Mouse (Mus musculus) lung, embryonic 15.5 days (tissue): Measurements from ENCODE around the gene A930018P22Rik. TPM values are rescaled to one million over a fixed set of nuclear protein-coding genes. Genes with fewer than 3 reads are reported as not detected.

Source experiments
- ATAC-seq: fragments of 200-750 bp; cut with Nextera tagmentation; 2 replicates; pipeline ENCODE4 v1.8.0; 2017; ENCODE audit warnings: moderate number of reproducible peaks, borderline replicate concordance; ENCODE audit not compliant: low FRiP score, low TSS enrichment; ENCODE audit errors: extremely low read depth
- H3K27ac ChIP-seq: fragments of 300-500 bp; sonication (generic); 2 replicates; pipeline ENCODE4 v1.5.1; 2015; ENCODE audit warnings: moderate library complexity, mild to moderate bottlenecking, inconsistent platforms
- H3K27me3 ChIP-seq: fragments of 300-500 bp; sonication (generic); 2 replicates; pipeline ENCODE4 v1.6.1; 2015; ENCODE audit warnings: inconsistent platforms
- H3K36me3 ChIP-seq: fragments of 300-500 bp; sonication (generic); 2 replicates; pipeline ENCODE4 v1.6.1; 2015; ENCODE audit warnings: inconsistent platforms
- H3K4me1 ChIP-seq: fragments of 300-500 bp; sonication (generic); 2 replicates; pipeline ENCODE4 v1.6.1; 2015; ENCODE audit warnings: inconsistent platforms
- H3K4me2 ChIP-seq: fragments of 300-500 bp; sonication (generic); 2 replicates; pipeline ENCODE4 v1.6.1; 2015; ENCODE audit warnings: inconsistent platforms, mild to moderate bottlenecking, moderate library complexity
- H3K4me3 ChIP-seq: fragments of 300-500 bp; sonication (generic); 2 replicates; pipeline ENCODE4 v1.5.1; 2015; ENCODE audit warnings: mild to moderate bottlenecking, inconsistent platforms
- H3K9ac ChIP-seq: fragments of 300-500 bp; sonication (generic); 2 replicates; pipeline ENCODE4 v1.6.1; 2015; ENCODE audit warnings: inconsistent platforms
- H3K9me3 ChIP-seq: fragments of 300-500 bp; sonication (generic); 2 replicates; pipeline ENCODE4 v1.6.1; 2016; ENCODE audit warnings: inconsistent platforms
- WGBS: fragments of 180-500 bp; shearing (Covaris S2); methylation state at CpG from one replicate; pipeline ENCODE4 v1.1.7; 2015; 5-methylcytosine and 5-hydroxymethylcytosine counted together
- polyA plus RNA-seq: library from polyadenylated mRNA; unstranded; fragments of >200 nt; fragmentation: Nextera tagmentation; extraction: Ambion mirVana; gene quantifications from 2 replicates; pipeline ENCODE4 v1.2.1, GENCODE M21; 2015

Gene A930018P22Rik
- polyA plus RNA-seq, 1 experiment from 2014 or later: not detected

DNA sequence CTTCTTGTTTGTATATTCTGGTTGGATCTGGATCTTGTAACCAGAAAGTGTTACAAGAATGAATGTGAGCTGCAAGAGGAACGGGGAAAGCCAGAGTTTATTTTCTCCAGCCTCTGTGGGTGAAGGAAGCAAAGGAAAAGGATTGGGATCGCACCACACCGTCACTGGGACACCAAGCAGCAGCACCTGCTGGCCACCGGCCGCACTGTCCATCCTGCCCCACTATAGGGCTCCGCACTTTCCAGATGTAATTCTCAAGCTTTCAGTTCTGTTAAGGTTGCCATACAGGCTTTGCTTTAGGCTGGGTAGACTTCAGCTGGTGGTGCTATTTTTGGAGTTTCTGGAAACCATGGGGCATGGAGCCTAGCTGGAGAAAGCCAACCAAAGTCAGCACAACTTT is 2.3 kb upstream of the A930018P22Rik start:
- peaks cover 17% of the 10 kb centered on the region for H3K4me1 ChIP-seq
- H3K36me3 ChIP-seq: no peaks in the 10 kb centered on the region
- no peak overlapping the region for H3K27ac ChIP-seq
- no peak overlapping the region for H3K9ac ChIP-seq
- H3K9me3 ChIP-seq: no peaks in the 10 kb centered on the region
- H3K4me3 ChIP-seq: no peak overlapping the region
- H3K4me2 ChIP-seq: no peak overlapping the region
- no peak for ATAC-seq
- peaks cover 11% of the 10 kb centered on the region for H3K27me3 ChIP-seq
- 43% methylated on average over 6 of the region's 6 CpGs for WGBS

GRCm38 (mm10) chr2:104121681-104122504 is 676 bp upstream of the A930018P22Rik start:
- ATAC-seq: no peak
- peaks cover 22% of the 10 kb centered on the region for H3K27me3 ChIP-seq
- peaks cover 17% of the 10 kb centered on the region for H3K4me1 ChIP-seq
- no peaks in the 10 kb centered on the region for H3K36me3 ChIP-seq
- WGBS: 66% methylated on average over 8 of the region's 8 CpGs
- no peak overlapping the region for H3K9ac ChIP-seq
- peak overlapping the region; percentile 93 for H3K4me2 ChIP-seq
- peak overlapping the region; percentile 39; the same call in 1 of the 2 replicates for H3K27ac ChIP-seq
- H3K4me3 ChIP-seq: peak overlapping the region; percentile 63
- H3K9me3 ChIP-seq: no peaks in the 10 kb centered on the region

- no peak overlapping the region for H3K27ac ChIP-seq
- 37% methylated on average over 3 of the region's 3 CpGs for WGBS
Observed at GRCm38 (mm10) chr2:104123540-104123939, 971 bp downstream of the A930018P22Rik start.

DNA sequence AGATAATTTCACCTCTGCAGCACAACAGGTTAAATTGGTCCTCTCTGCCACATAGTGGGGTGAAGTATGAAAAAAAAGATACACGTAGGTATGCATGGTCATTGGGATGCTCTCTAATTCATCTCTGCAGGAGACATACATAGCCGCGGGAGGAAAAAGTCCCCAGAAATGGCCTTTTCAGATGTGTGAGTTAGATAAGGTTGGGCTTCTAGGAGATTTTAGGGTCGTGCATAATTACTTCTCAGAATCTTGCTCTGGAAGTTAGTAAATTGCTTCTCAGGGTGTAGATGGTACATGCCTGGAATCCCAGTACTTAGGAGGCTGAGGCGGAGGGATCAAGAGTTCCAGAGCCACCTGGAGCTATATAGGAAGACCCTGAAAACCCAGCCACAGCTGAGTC is 1.5 kb downstream of the A930018P22Rik start:
- 69% methylated on average over 5 of the region's 5 CpGs for WGBS
- Histone ChIP-seq H3K27ac (no peak overlapping the region), H3K4me1 (peaks cover 17% of the 10 kb centered on the region), H3K36me3 (no peaks in the 10 kb centered on the region), H3K4me3 (no peak overlapping the region), H3K9ac (no peak overlapping the region), H3K4me2 (no peak overlapping the region), H3K9me3 (no peaks in the 10 kb centered on the region), H3K27me3 (peaks cover 22% of the 10 kb centered on the region)
- no peak for ATAC-seq

More at GRCm38 (mm10) chr2:104123540-104123939, 971 bp downstream of the A930018P22Rik start:
- Histone ChIP-seq H3K4me2 (peak overlapping the region; percentile 93), H3K4me1 (peaks cover 17% of the 10 kb centered on the region), H3K36me3 (no peaks in the 10 kb centered on the region), H3K27me3 (peaks cover 22% of the 10 kb centered on the region), H3K4me3 (peak overlapping the region; percentile 63), H3K9me3 (no peaks in the 10 kb centered on the region), H3K9ac (no peak overlapping the region)
- ATAC-seq: no peak

DNA sequence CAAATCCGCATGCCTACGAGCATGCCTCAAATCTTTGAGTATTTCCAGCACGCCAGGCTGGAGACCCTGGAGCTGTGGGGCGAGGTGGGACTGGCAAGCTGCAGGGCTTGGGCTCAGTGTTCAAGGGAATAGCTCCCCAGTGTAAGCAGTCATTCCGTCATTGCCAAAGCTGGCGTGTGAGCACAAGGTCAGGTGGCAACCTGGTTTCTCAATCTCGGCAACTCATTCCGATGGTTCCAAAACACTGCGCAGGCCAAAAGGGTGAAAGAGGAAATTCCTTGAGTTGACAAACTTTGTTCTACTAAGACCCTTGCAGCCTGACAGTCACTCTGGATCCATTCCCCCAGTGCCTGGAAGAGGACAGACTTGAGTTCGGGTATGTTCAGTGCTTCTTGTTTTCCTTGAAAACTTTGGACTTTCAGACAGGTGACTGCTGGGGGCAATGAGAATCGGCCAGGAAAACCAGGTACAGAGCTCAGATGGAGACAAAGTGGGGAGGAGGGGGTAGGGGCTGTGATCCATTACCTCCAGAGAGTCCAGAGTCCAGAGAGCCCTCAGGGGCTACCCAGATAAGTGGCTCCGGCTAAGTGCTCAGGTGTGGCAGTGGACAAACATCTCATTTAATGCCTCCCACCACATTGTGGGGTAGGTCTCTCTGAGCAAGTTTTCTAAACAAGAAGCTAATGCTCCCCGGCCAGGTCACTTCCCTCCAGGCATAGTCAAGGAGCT is 6.4 kb downstream of the A930018P22Rik start:
- WGBS: 69% methylated on average over 13 of the region's 13 CpGs

GRCm38 (mm10) chr2:104130165-104130564 is 7.6 kb downstream of the A930018P22Rik start:
- Histone ChIP-seq H3K4me2 (no peak overlapping the region), H3K27me3 (peaks cover 11% of the 10 kb centered on the region; the same call in 1 of the 2 replicates), H3K36me3 (no peaks in the 10 kb centered on the region), H3K9me3 (no peaks in the 10 kb centered on the region), H3K4me3 (no peak overlapping the region), H3K9ac (no peak overlapping the region), H3K27ac (no peak overlapping the region), H3K4me1 (no peaks in the 10 kb centered on the region)
- 53% methylated on average over 6 of the region's 6 CpGs for WGBS
- ATAC-seq: no peak

More for the DNA sequence above, 6.4 kb downstream of the A930018P22Rik start:
- H3K27me3 ChIP-seq: peaks cover 18% of the 10 kb centered on the region
- H3K27ac ChIP-seq: no peak overlapping the region
- no peak overlapping the region for H3K9ac ChIP-seq
- H3K36me3 ChIP-seq: no peaks in the 10 kb centered on the region
- no peaks in the 10 kb centered on the region for H3K9me3 ChIP-seq
- H3K4me1 ChIP-seq: 0 out of 2 replicates have a peak, but pooled peaks cover 5% of the 10 kb centered on the region
- H3K4me3 ChIP-seq: no peak overlapping the region
- ATAC-seq: no peak
- H3K4me2 ChIP-seq: no peak overlapping the region

DNA sequence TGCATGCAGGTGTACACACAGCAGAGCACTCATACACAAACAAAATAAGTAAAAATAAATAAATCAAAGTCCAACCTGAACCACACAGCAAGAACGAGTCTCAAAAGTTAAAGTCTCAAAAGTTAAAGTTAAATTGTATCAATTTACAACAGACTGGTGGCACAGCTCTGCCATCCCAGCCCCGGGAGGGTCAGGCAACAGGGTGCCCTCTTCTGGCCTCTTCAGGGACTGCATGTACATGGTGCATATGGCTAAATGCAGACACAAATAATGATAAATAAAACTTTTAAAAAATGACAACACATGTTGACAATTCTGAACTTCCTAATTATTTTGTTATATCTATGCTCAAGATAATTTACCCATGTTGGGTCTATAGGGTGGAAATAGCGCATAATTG is 8.4 kb downstream of the A930018P22Rik start:
- no peak overlapping the region for H3K9ac ChIP-seq
- H3K27ac ChIP-seq: no peak overlapping the region
- no peaks in the 10 kb centered on the region for H3K4me1 ChIP-seq
- 60% methylated on average over 3 of the region's 3 CpGs for WGBS
- no peaks in the 10 kb centered on the region for H3K9me3 ChIP-seq
- no peak for ATAC-seq
- H3K4me2 ChIP-seq: no peak overlapping the region
- no peak overlapping the region for H3K4me3 ChIP-seq
- no peaks in the 10 kb centered on the region for H3K36me3 ChIP-seq
- 0 out of 2 replicates have a peak, but pooled peaks cover 5% of the 10 kb centered on the region for H3K27me3 ChIP-seq

DNA sequence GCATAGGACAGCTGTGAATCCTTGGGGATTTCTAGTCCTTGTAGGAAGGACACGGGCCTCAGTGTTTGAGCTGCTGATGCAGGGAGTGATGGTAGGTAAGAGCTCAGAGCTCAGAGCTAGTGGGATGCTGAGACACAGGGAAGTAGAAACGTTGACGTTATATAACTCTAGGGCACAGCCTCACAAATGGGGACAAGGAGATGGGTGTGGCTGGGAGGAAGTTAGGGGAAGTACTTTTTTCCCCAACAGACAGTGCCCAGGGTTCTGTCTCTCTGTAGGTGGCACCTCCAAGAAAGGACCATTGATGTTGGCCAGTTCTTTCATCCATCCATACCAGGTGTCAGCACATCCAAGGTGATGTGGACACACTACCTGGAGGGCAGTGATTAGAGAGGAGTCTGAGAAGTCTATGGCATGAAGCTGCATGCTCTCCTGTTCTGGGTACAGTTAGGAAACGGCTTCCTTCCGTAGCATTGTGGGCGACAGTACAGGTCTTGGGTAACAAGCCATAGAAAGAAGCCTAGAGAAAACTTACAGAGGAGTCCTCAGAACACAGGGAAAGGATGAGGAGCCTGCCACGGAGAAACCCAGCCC is 9.8 kb downstream of the A930018P22Rik start:
- H3K4me1 ChIP-seq: no peaks in the 10 kb centered on the region
- 72% methylated on average over 7 of the region's 7 CpGs for WGBS
- H3K27ac ChIP-seq: no peak overlapping the region
- H3K36me3 ChIP-seq: no peaks in the 10 kb centered on the region
- H3K4me2 ChIP-seq: no peak overlapping the region
- H3K27me3 ChIP-seq: no peaks in the 10 kb centered on the region
- ATAC-seq: no peak
- no peaks in the 10 kb centered on the region for H3K9me3 ChIP-seq
- H3K4me3 ChIP-seq: no peak overlapping the region
- no peak overlapping the region for H3K9ac ChIP-seq

- H3K36me3 ChIP-seq: no peaks in the 10 kb centered on the region
- H3K9me3 ChIP-seq: no peaks in the 10 kb centered on the region
- H3K4me1 ChIP-seq: no peaks in the 10 kb centered on the region
- H3K4me3 ChIP-seq: no peak overlapping the region
- H3K4me2 ChIP-seq: no peak overlapping the region
- H3K27ac ChIP-seq: no peak overlapping the region
- 16% methylated on average over 12 of the region's 12 CpGs for WGBS
- no peak for ATAC-seq
- H3K9ac ChIP-seq: no peak overlapping the region
- H3K27me3 ChIP-seq: no peaks in the 10 kb centered on the region
Observed at GRCm38 (mm10) chr2:104133042-104133810, 10.7 kb downstream of the A930018P22Rik start.

DNA sequence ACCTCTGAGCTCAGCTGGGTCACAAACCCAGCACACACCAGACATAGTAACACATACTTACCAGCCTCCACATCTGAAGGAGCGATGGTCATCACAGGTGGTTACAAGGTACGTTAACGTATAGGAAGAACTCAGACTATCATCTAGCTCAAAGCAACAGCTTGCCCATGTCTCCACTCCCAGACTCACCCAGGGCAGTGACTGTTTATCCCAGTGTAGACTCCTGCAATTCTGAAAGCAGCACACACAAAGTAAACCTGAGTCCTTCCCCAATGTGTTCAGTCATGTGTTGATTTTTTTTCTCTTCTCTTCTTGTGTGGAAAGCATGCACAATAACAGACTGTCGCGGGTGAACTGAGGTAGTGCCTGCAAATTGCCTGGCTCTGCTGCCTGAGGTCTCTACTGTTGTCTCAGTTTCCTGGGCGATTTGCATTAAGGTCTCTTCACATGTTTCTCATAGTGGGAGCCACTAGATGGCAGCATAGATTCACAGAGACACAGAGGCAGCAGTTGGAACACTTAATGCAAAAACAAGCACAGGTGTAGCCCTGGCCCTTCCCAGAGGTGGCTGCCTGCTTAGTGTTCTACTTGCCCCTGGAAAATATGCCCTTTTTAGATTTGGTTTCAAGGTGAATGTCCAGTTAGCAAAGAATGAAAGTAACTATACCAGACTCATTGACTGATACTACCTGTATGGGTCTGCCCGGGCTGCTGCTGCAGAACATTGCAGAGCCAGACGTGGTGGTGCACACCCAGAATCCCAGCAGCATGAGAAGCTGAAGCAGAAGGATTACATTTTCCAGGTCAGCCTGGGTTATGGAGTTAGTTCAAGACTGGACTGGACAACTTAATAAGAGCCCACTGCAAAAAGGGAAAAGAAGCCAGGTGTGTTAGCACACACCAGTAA is 11.8 kb downstream of the A930018P22Rik start:
- Histone ChIP-seq H3K36me3 (no peaks in the 10 kb centered on the region), H3K4me2 (no peak overlapping the region), H3K27ac (no peak overlapping the region), H3K4me1 (no peaks in the 10 kb centered on the region), H3K9me3 (no peaks in the 10 kb centered on the region), H3K27me3 (no peaks in the 10 kb centered on the region), H3K4me3 (no peak overlapping the region), H3K9ac (no peak overlapping the region)
- ATAC-seq: no peak
- WGBS: 39% methylated on average over 8 of the region's 8 CpGs
